Mouse (Mus musculus): ENCODE results near the gene Kcnj4. TPM values are rescaled to one million over a fixed set of nuclear protein-coding genes. Genes with fewer than 3 reads are reported as not detected.
A peak's percentile ranks its signal among the peaks of the same experiment; 100 is the strongest.

The Kcnj4 gene
- total RNA-seq (2021) = not detected
- long read RNA-seq, experiment 1 = 0 reads
- long read RNA-seq, experiment 2 = 0 reads

GRCm38 (mm10) chr15:79504707-79505452 lies at the start of gene Kcnj4:
Kcnj4 (minus strand) TSS chr15:79505241.
- no peak for DNase-seq

GRCm38 (mm10) chr15:79552566-79552965 lies 47.5 kb upstream of the Kcnj4 start:
- DNase-seq = no peak

GRCm38 (mm10) chr15:79548226-79548625 lies 43.2 kb upstream of the Kcnj4 start:
- no peak for DNase-seq

- DNase-seq = no peak
Measured at GRCm38 (mm10) chr15:79547289-79547820, 42.3 kb upstream of the Kcnj4 start.

GRCm38 (mm10) chr15:79546410-79547288 lies 41.6 kb upstream of the Kcnj4 start, which contains the start of gene Ddx17:
Ddx17 (minus strand) TSS chr15:79546741.
- peak; percentile 96 for DNase-seq

GRCm38 (mm10) chr15:79545921-79546399 lies 40.9 kb upstream of the Kcnj4 start:
- peak; percentile 82 for DNase-seq

GRCm38 (mm10) chr15:79545496-79545895 lies 40.5 kb upstream of the Kcnj4 start:
- no peak for DNase-seq

- DNase-seq = no peak
Measured at GRCm38 (mm10) chr15:79543968-79544367, 38.9 kb upstream of the Kcnj4 start.

- no peak for DNase-seq
Measured at GRCm38 (mm10) chr15:79533796-79534195, 28.8 kb upstream of the Kcnj4 start.

GRCm38 (mm10) chr15:79529935-79530334 lies 24.9 kb upstream of the Kcnj4 start:
- peak; percentile 63 for DNase-seq

- DNase-seq = no peak
Measured at GRCm38 (mm10) chr15:79527991-79528639, 23.1 kb upstream of the Kcnj4 start.

- DNase-seq = peak; percentile 66
Measured at GRCm38 (mm10) chr15:79527192-79527591, 22.2 kb upstream of the Kcnj4 start.

GRCm38 (mm10) chr15:79525979-79526768 lies 21.1 kb upstream of the Kcnj4 start:
- DNase-seq = peak; percentile 48

GRCm38 (mm10) chr15:79525564-79525963 lies 20.5 kb upstream of the Kcnj4 start:
- no peak for DNase-seq

GRCm38 (mm10) chr15:79519400-79520220 lies 14.6 kb upstream of the Kcnj4 start:
- DNase-seq = no peak

GRCm38 (mm10) chr15:79518571-79518970 lies 13.5 kb upstream of the Kcnj4 start:
- no peak for DNase-seq

GRCm38 (mm10) chr15:79517710-79518109 lies 12.7 kb upstream of the Kcnj4 start:
- no peak for DNase-seq

- DNase-seq = peak; percentile 86
Measured at GRCm38 (mm10) chr15:79516171-79517096, 11.4 kb upstream of the Kcnj4 start, which contains the start of gene Kdelr3. Kdelr3 (plus strand) TSS chr15:79516411.

GRCm38 (mm10) chr15:79513940-79514339 lies 8.9 kb upstream of the Kcnj4 start:
- DNase-seq = peak; percentile 56

Measured in gastrocnemius, postnatal 25 days (tissue).